Mouse (Mus musculus): ENCODE results near the gene Aco1.

The Aco1 gene

GRCm38 (mm10) chr4:40157500-40158223, 14.8 kb downstream of the Aco1 start:
- DNase-seq (ENCODE audit: low spot score in 2 of 2) = no peak

GRCm38 (mm10) chr4:40158224-40158540, 15.3 kb downstream of the Aco1 start:
- no peak for DNase-seq (ENCODE audit: low spot score in 2 of 2)

- DNase-seq (ENCODE audit: low spot score in 2 of 2) = no peak
Measured at GRCm38 (mm10) chr4:40160591-40161434, 17.9 kb downstream of the Aco1 start.

GRCm38 (mm10) chr4:40163646-40164045, 20.8 kb downstream of the Aco1 start:
- no peak for DNase-seq (ENCODE audit: low spot score in 2 of 2)

GRCm38 (mm10) chr4:40171477-40171876, 28.6 kb downstream of the Aco1 start:
- no peak for DNase-seq (ENCODE audit: low spot score in 2 of 2)

GRCm38 (mm10) chr4:40172336-40172735, 29.5 kb downstream of the Aco1 start:
- DNase-seq (ENCODE audit: low spot score in 2 of 2) = no peak

GRCm38 (mm10) chr4:40174321-40174720, 31.4 kb downstream of the Aco1 start:
- no peak for DNase-seq (ENCODE audit: low spot score in 2 of 2)

GRCm38 (mm10) chr4:40178584-40178983, 35.7 kb downstream of the Aco1 start:
- no peak for DNase-seq (ENCODE audit: low spot score in 2 of 2)

GRCm38 (mm10) chr4:40180046-40180445, 37.2 kb downstream of the Aco1 start:
- no peak for DNase-seq (ENCODE audit: low spot score in 2 of 2)

- no peak for DNase-seq (ENCODE audit: low spot score in 2 of 2)
Measured at GRCm38 (mm10) chr4:40181681-40182080, 38.8 kb downstream of the Aco1 start.

GRCm38 (mm10) chr4:40182651-40183320, 39.9 kb downstream of the Aco1 start:
- peak; percentile 43 to 49 for DNase-seq (ENCODE audit: low spot score in 2 of 2)

GRCm38 (mm10) chr4:40183781-40184180, 40.9 kb downstream of the Aco1 start:
- DNase-seq (ENCODE audit: low spot score in 2 of 2) = no peak

GRCm38 (mm10) chr4:40184470-40184869, 41.6 kb downstream of the Aco1 start:
- no peak for DNase-seq (ENCODE audit: low spot score in 2 of 2)

- no peak for DNase-seq (ENCODE audit: low spot score in 2 of 2)
Measured at GRCm38 (mm10) chr4:40187956-40188355, 45.1 kb downstream of the Aco1 start.

- DNase-seq (ENCODE audit: low spot score in 2 of 2) = no peak
Measured at GRCm38 (mm10) chr4:40192246-40192645, 49.4 kb downstream of the Aco1 start.

- no peak for DNase-seq (ENCODE audit: low spot score in 2 of 2)
Measured at GRCm38 (mm10) chr4:40193461-40193860, 50.6 kb downstream of the Aco1 start.

GRCm38 (mm10) chr4:40195336-40195735, 52.5 kb downstream of the Aco1 start:
- no peak for DNase-seq (ENCODE audit: low spot score in 2 of 2)

GRCm38 (mm10) chr4:40202205-40202604, 59.3 kb downstream of the Aco1 start:
- no peak for DNase-seq (ENCODE audit: low spot score in 2 of 2)

GRCm38 (mm10) chr4:40204374-40204773, 61.5 kb downstream of the Aco1 start:
- no peak for DNase-seq (ENCODE audit: low spot score in 2 of 2)

GRCm38 (mm10) chr4:40205231-40205903, 62.5 kb downstream of the Aco1 start:
- no peak for DNase-seq (ENCODE audit: low spot score in 2 of 2)

- DNase-seq (ENCODE audit: low spot score in 2 of 2) = no peak
Measured at GRCm38 (mm10) chr4:40207701-40208100, 64.8 kb downstream of the Aco1 start.

- no peak for DNase-seq (ENCODE audit: low spot score in 2 of 2)
Measured at GRCm38 (mm10) chr4:40212177-40212576, 69.3 kb downstream of the Aco1 start.

Measured in spleen, postnatal 36 days (tissue).